Mouse (Mus musculus): ENCODE measurements around the gene Gm11214. TPM values are rescaled to one million over a fixed set of nuclear protein-coding genes. Genes with fewer than 3 reads are reported as not detected.

Gene Gm11214
- polyA plus RNA-seq, 1 experiment, result not detected

- no peak for TF ChIP-seq GATA1 (IDR thresholded peaks at IDR 0.05; ENCODE audit: low read length)
Observed at GRCm38 (mm10) chr4:63621861-63622260, 41.3 kb downstream of the Gm11214 start.

Other genes starting within 250 kb of the Gm11214 start
- not detected in 2 replicates for gene Whrn, start 167.4 kb downstream of the Gm11214 start, polyA plus RNA-seq (2012)
- gene Atp6v1g1, start 118.6 kb downstream of the Gm11214 start, polyA plus RNA-seq (2012), result 135 and 188 TPM in 2 replicates
- gene Tmem268, start 104.6 kb downstream of the Gm11214 start, polyA plus RNA-seq (2012), result 5.5 and 6.9 TPM in 2 replicates
- not detected in 2 replicates for gene Gm11213, start 58.1 kb downstream of the Gm11214 start, polyA plus RNA-seq (2012)
- gene Tex48, start 41.0 kb downstream of the Gm11214 start, polyA plus RNA-seq (2012), result not detected in 2 replicates
- gene Tnfsf15, start 81.7 kb upstream of the Gm11214 start, polyA plus RNA-seq (2012), result not detected in 2 replicates
- gene Tnfsf8, start 198.0 kb upstream of the Gm11214 start, polyA plus RNA-seq (2012), result not detected in 2 replicates

Data from G1E-ER4 (cell line).